Mouse (Mus musculus) kidney, adult 2 months (tissue): ENCODE results near the gene Pcolce.

Source experiments
- CTCF ChIP-seq: fragments of 200-500 bp; conservative IDR thresholded peaks from 2 replicates; pipeline ENCODE4 v1.5.1; 2011; ENCODE audit warnings: low read depth, mild to moderate bottlenecking, control low read depth, low read length, moderate library complexity, mixed read lengths; ENCODE audit not compliant: insufficient read depth, insufficient read length
- POLR2A ChIP-seq: fragments of 200-500 bp; IDR thresholded peaks from one replicate; pipeline ENCODE4 v1.6.1; 2011; ENCODE audit warnings: low read depth, low read length, control low read depth

GRCm38 (mm10) chr5:137630602-137631001, 17.0 kb upstream of the Pcolce start:
- TF ChIP-seq POLR2A = no peak
- TF ChIP-seq CTCF = no peak
